Mouse (Mus musculus) intestine, embryonic 16.5 days (tissue): ENCODE data around the gene Mrpl35. TPM values are rescaled to one million over a fixed set of nuclear protein-coding genes. Genes with fewer than 3 reads are reported as not detected.

Experiments used
- polyA plus RNA-seq: library from polyadenylated mRNA; unstranded; fragments of >200 nt; fragmentation: Nextera tagmentation; extraction: Ambion mirVana; gene quantifications from 2 replicates; pipeline ENCODE4 v1.2.1, GENCODE M21; 2015

Gene Mrpl35
- polyA plus RNA-seq, 1 experiment from 2014 or later: 77.4 TPM

Other genes starting within 250 kb of the Mrpl35 start
- 40.2 and 46.7 TPM in 2 replicates for gene Kdm3a, start 194.0 kb downstream of the Mrpl35 start, polyA plus RNA-seq
- gene Reep1, start 119.4 kb downstream of the Mrpl35 start, polyA plus RNA-seq: 13.4 and 13.5 TPM in 2 replicates
- 268 TPM in 2 replicates for gene Immt, start 4.4 kb upstream of the Mrpl35 start, polyA plus RNA-seq
- gene Ptcd3, start 81.8 kb upstream of the Mrpl35 start, polyA plus RNA-seq: 91.3 and 102 TPM in 2 replicates
- gene Polr1a, start 82.1 kb upstream of the Mrpl35 start, polyA plus RNA-seq: 21.9 and 22.9 TPM in 2 replicates